Mouse (Mus musculus) layer of hippocampus, adult 11-12 months (tissue): ENCODE data around the gene Wfdc5.
"Not testable (repeated sequence)": the region's sequence is repeated elsewhere in the genome, so short reads cannot be mapped to it uniquely, and the experiment has no call there.

Experiments used
- DNase-seq: peaks from one replicate; pipeline ENCODE4 v3.0.0; 2022; ENCODE audit warnings: low spot score

The Wfdc5 gene

DNA sequence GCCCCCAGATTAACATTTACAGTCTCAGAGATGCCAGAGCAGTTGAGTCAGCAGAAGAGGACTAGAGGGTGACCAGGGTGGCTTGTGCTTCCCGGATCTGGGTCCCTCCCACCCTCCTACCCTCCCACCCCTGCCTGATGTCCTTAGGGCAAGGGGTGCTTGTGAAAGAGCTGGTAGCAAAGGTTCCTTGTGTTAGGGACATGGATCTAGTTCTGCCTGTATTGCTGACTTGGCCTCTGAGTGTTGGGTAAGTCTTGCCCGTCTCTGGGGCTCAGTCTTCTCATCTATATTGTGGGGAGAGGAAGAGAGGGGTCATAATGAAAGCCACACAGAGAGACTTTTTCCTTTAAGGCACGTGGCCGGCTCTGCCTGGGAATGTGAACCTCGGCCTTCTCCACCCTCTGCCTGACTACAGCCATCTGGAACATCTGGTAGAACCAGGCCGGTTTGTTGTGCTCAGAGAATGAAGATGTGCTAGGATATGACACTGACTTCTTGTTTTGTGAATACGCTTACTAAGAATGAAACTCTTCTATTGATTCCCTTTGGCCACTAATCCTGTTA lies at the start of gene Wfdc5:
Gene Wfdc5, minus strand, starts transcription at position 51 of the 564 bp plus-strand sequence.
- no peak for DNase-seq

DNA sequence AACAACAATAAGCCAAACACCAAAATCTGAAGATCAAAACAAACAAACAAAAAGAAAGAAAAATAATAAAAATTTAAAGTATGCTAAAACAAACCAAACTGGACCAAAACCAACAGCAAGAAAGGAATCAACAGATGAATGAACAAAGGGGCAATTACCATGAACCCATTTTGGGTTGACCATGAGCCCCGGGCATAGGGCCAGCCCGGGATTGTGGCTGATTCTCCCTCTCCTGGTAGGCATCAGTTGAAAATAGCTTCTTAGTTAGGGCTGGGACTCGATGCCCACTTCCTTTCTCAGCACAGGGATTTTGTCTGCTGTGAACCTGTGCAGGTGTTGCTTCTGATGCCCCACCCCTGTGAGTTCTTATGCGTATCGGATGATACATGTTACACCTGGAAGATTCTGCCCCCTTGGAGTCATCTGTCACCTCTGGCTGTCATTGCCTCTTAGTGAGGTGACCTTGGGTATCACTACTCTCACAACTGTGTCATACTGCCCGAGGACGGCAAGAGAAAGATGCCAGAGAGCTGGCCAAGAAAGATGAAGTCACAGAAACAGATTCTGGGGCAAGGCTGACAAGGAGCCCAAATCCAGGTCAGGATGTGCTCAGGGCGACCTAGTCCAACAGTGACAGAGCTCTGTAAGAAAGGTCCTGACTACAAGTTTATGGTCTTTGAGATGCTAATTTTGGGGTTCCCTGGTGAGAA lies 46.0 kb upstream of the Wfdc5 start:
- DNase-seq: no peak

DNA sequence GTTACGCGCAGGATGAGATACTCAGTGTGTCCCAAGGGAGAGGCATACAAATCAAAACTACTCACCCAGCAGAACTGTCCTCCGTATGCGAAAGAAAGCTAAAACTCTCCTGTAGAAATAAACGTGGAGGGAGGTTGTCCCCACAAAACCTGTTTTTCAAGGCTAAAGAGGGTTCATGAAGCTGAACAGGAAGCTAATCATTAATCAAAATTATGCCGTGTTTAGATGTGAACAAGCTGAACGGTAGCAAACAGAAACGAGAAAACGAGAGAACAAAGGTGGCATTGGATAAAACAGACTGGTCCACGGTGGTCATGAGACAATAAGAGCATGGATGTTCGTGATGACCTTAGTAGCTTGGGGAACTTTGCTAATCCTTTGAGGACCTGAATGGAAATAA lies 39.0 kb upstream of the Wfdc5 start, which contains the start of gene Wfdc15b:
Gene Wfdc15b, minus strand, starts transcription at position 139 of the 400 bp plus-strand sequence.
- no peak for DNase-seq

DNA sequence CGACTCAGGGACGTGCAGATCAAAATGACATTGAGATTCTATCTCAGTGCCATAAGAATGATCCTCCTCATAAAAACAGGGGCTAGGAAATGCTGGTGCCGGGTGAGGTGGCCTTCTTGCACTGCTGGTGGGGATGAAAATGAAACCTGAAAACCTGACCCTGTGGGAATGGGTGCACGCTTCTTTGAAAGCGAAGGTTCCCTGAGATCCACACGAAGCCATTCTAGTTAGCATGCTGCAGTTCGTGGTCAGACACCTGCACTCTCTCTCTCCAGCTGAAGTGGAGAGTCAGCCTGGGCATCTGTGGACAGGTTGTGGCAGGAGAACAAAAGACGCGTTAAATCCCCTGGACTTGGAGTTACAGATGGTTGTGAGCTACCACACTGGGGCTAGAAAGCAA lies 36.8 kb upstream of the Wfdc5 start:
- DNase-seq: no peak

DNA sequence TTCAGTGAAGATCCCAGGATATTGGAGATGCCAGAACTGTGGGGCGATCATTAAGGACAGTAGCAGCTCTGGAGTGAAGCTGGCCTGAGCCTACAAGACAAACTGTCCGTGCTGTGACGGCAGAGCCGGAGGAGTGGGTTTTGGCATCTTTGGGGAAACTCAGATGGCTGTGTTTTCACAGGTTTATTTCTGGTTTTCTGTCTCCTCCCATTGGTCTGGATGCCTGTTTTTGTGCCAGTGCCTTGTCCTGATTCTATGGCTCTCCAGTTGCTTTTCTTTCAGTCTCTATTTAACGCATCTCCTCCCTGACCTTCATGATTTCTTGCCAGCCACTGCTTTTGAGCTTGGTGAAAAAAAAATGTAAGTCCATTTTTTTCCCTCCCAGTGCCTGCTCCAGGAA lies 30.2 kb upstream of the Wfdc5 start:
- no peak for DNase-seq

DNA sequence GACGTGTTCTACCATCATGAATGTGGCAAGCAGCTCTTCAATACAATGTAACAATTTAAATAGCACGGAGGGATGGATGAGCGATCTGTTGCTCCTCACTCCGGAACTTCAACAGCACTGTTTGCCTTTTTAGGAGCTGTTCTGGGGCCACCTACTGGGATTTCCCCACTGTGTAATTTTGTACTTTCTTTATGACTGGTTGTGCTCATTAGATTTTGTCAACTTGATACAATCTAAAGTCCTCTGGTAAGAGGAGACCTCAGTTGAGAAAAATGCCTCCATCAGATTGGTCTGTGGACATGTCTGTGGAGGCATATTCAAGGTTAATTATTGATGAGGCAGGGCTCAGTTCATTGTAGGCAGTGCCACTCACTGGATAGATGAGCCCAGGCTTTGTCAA lies 28.4 kb upstream of the Wfdc5 start:
- no peak for DNase-seq

DNA sequence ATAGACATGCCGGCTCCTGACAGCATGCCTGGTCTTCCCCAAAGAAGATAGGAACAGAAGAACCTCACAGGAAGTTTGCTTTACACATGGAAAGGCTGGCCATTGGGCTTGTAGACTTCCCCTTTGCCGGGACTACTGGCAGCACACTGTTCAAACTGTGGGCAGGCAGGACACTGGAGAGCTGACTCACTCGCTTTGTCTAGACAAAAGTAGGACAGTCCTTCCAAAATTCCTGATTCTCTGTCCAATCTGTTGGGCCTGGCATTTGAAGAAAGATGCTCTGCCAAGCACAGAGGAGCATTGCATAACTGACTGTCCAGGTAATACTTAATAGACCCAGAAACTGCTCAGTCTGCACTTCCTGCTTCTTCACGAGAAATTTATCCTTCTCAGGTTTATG lies 24.1 kb upstream of the Wfdc5 start:
- DNase-seq: no peak

DNA sequence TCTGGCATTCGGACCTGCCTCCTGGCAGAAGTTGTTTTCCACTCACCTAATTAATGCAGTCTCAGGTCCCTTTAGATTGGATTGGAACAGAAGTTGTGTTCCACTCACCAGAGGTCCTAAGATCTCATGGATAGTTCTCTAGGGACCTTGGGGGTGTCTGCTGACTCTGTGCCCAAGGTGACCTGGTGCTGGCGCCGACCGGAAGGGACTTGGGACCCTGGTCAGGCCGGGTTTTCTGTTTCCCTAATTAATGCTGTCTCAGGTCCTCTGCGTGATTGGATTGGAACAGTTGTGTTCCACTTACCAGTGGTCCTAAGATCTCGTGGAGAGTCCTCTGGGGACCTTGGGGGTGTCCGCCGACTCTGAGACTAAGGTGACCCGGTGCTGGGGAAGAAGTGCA lies 23.5 kb upstream of the Wfdc5 start:
- not testable (repeated sequence) for DNase-seq

DNA sequence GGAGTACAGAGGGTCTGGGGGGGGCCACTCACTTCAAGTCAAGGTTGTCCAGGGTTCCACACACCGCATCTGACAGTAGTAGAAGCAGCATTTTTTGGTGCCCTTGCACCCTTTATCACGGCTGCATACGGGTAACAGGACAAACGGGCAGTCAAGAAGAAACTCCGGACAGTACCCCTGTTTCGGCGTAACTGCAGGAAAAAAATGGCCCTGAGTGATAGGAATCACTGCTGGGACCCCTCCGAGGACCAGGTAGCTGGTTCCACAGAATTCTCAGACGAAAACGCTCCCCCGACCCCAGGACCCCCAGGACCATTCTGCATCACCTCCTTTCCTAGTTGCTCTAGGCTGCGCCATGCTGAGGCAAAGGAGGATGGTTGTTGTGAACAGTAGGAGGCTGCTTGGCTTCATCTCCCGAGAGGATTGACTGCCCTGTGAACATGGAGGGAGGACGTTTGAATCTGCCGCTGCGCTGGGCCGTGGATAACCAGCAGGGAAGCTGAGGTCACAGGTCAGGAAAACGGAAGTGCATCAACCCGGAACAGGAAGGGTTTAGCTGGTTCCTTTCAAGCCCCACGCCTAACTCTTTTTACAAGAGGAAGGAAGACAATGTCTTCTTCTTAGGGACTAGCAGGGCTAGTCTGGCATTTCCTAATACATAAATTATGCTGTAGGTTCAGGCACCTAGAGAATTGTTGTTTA lies 17.2 kb upstream of the Wfdc5 start, which contains the start of gene Wfdc15a:
Gene Wfdc15a, minus strand, starts transcription at position 505 of the 702 bp plus-strand sequence.
- DNase-seq: no peak

DNA sequence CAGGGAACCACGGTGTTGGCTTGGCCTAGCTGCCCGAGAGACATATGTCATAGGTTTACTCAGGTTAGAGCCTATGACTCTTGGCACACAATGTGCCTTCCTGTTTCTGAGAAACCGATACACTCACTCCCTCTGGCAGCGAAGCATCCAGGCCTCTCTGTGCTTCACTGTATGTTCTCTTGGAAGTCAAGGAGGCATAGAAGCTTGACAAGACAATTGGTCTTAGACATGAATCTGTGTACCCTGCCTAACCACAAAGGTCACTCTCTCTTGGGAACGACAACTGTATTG lies 14.1 kb upstream of the Wfdc5 start:
- DNase-seq: no peak

DNA sequence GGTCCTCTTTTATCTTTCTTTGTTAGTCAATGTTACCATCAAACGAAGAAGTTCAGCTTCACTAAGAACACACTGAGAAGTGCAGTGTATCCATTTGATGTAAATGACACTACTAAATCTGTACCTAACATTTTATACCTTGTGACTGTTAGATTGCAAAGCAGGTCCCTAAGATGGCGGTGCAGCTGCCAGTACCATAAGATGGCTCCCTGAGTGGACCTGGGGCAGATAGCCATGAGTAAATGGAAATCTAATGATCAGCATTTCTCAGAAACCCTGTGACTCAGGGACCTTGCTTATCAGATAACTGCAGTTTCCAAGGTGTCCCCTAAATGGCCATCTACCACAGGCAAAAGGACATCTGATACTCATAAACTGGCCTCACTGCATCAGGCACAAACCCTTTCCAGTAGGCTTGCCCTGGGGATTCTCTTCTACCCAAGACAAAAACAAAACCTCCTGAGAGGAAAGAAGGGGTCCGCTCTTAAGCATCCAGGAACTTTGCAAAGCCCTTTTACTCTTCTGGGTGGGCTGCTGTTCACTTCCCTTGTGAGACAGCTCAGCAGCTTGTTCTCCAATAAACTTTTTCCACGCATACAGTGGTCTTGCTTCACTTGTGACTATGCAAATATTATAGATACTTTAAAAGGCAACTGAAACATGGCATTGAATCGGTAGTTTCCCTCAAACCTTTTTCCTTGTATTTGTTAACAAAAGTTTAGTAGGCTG lies 13.6 kb upstream of the Wfdc5 start:
- DNase-seq: no peak

DNA sequence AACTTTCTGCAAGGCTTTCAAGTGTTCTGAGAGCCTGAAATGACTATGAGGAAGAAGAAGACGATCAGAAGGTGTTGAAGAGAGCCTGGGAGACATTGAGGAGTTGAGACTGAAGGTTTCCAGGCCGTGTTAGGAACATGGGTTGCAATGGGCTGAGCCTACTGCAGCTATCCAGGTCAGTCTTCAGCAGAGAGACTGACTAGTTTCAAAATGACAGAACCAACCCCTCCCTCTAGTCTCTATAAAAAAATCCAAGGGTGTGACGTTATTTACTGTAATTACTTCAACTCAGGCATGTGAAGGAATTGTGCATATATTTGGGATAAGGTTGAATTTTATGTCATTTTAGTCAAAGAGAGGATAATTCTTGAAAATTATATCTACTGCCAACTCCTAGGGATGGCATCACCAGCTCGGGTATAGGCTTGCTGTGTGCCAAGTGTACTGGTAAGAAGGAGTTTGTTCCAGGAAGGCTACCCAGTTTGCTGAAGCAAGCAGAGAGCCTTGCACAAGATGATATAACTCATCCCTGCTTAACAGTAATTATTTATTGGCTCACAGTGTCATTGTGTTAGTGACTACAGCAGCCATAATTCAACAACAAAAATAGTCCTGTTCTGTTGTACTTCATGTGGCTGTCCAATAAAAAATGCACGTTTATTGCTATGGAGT lies 12.6 kb upstream of the Wfdc5 start:
- DNase-seq: no peak

DNA sequence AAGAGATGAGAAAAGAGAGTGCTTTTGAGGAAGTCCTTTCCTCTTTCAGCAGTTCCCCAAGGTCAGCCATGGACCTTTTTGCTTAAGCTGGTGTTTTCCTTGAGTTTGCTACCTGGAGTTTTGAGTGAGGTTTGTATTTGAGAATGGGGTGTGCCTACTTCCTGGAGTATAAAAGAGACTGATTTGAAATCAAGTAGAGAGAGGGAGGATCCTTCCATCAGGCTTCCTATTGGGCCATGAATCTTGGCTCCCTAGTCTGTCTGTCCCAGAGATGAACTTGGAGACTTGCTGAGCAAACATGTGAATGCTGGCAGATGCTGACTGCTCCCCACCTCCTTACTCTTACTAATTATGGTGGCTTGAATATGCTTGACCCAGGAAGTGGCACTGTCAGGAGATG lies 9.7 kb upstream of the Wfdc5 start:
- DNase-seq: no peak

DNA sequence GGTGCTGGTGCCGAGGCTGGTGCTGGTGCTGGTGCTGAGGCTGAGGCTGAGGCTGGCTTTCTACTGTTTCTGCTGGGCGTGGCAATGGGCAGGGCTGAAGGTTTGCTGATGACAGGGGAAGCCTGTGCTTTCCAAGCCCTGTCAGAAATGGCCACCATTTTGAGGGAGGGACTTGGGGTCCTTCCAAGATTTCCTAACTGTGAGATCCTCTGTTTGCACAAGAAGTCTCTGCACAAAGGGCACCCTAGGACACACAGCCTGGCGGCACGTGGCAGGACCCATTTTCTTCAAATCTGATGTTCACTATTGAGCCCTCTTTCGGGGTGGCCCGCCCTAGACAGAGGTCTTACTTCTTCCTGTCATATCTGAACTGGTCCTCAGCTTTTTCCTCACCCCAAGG lies 8.0 kb upstream of the Wfdc5 start, which contains the start of gene Wfdc12:
Gene Wfdc12, minus strand, starts transcription at position 33 of the 400 bp plus-strand sequence.
- no peak for DNase-seq

DNA sequence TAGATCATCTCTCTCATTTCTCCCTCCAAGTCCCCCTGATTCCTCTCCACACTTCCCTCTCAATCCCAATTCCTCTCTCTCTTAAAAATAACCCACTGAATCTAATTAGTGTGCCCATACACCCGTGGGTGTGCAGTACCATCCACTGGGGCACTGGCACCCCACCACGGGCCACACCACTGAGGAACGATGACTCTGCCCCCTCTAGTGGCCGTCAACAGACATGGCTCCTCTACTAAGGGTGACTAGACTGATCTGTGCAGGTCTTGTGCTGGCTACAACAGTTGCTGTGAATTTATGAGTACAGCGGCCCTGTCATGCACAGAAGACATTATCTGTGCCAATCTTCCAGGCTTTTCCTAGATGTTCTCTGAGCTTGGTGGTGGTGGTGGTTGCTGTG lies 6.2 kb upstream of the Wfdc5 start:
- no peak for DNase-seq

DNA sequence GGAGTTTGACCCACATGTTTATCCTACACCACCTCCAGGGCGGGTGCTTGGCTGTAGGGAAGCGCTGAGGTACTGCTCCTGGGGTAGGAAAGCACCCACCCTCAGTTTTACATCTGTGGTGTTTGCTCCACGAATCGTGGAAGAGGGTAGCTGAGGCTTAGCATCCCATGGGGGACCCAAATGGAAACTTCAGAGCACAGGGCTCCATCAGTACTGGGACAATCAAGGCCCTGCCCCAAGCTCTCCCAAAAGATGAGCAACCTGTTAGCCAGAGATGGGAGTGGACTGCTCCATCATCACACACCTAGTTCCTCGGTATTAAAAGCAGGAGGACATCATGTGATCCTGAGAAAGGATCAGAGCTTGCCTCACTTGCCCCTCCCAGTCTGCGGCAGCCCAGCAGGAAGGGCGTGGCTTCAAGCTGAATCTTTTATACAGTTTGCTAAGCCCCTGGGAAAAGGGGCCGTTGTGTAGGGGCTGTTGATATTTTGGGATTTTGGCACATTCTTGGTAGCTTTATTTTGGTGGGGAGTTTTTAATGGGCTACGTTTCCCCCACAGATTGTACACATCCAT lies 1.7 kb upstream of the Wfdc5 start:
- no peak for DNase-seq

DNA sequence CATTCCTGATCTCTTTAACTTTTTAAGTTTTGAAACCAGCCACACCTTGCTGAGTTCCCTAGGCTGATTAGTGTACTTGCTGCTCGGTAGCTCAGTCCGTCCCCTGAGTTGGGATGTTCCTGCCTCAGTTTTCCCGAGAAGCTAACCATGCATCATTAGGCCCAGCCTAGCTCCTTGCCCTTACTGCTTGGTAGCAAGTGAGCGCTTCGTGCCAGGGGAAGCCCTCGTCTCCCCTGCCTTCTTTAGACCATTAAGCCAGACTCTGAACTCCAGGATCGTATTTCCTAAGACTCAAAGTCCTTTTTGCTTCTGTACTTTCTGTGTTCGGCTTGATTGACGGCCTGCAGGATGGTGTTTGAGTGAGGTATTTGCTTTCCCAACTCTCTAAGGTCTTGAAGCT lies 798 bp upstream of the Wfdc5 start:
- no peak for DNase-seq

DNA sequence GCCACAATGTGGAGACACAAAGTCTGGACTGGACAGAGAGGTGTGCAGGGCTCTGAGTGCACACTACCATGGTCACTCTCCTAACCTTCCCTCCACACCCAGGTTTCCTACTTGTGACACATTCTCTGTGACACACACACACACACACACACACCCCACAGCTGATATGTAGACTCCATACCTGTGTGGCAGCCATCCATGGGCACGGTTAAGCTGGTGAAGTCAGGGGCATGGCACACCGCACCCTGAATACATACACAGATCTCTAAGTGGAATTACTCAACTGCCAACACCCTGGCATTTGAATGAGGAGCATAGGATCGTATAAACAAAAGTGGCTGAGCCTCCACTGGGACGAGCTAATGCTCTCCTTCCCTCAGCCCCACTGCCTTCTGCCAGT lies 1.8 kb downstream of the Wfdc5 start:
- DNase-seq: no peak

DNA sequence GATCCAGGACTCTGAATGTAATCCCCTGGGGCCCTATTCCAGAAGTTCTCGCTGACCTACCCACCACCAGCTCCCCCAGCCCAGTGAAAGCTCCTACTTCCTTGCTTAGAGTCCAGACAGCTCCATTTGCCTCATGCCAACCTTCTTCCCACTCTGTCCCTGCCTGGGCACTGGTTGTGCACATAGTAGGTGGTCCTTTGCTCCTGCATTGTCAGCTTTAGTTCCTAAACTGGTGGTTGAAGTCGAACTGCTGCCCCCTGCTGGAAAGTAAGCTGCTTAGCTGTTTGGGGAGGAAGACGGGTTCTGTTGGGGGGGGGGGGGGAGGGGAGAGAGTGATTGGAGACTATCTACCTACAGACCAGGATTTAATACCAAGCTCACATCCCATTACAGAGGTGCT lies 2.4 kb downstream of the Wfdc5 start:
- DNase-seq: no peak

DNA sequence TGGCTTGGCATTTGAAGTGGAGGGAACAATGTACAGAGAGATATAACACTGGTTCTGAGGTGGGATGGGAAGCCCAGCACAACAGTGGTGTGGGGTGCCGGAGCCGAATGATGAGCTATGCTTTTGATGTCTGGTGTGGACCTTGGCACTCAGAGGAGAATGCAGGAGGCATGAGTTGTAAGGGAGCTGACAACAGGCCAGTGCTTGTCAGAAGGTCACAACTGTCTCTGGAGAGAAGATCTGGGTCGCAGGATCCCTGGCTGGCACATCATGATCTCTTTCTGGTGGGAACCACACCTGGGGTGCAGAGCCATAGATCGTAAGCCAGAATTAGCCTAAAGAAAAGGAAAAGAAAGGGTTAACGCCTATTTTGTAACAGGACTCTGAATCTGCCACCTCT lies 4.7 kb downstream of the Wfdc5 start:
- DNase-seq: no peak

DNA sequence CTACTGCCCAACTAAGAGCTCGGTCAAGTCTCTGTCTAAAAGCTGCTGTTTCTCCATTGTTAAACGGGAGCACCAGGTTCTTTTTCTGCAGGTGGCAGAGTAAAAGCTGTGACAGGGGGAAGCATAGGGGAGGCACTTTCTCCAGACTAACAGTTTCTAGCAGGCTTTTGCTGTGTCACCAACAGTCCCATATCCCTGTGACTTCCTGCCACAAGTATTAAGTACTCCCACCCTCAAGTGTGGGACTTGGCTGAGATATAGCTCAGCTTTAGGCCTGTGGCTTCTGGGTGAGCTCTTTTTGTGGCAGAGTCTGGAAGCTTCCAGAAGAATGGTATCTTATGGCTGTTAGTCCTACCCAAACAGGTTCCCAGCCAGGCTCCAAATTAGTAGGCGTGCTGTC lies 6.7 kb downstream of the Wfdc5 start:
- no peak for DNase-seq
